Mouse (Mus musculus) cerebellum, adult 11-12 months (tissue): ENCODE results near the gene Gm6408.
"Not testable (repeated sequence)": the region's sequence is repeated elsewhere in the genome, so short reads cannot be mapped to it uniquely, and the experiment has no call there.

Experiments used
- DNase-seq: peaks from one replicate; pipeline ENCODE4 v3.0.0; 2022

Gm6408 gene

DNA sequence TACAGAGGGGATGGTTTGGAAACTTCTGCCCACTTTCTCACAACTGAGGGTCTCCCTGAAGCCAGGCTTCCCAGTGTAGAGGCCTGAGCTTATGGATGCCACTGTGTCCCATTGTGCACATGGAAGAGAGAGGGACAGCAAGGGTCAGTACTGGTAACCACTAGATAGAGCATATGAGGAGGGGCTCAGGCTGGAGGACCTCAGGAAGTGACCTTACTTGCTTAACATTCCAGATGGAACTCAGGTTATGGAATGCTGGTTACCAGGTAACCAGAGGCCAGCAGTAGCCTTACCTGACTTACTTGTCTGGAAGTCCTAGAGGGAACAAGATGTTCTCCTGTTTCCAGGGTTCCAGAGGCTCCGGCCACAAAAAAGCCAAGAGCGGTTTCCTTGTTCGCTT, at the start of gene Gm6408:
Gene Gm6408 (plus strand): TSS at position 301 of the 400 bp plus-strand sequence.
- DNase-seq: not testable (repeated sequence)

- DNase-seq: no peak
Observed at GRCm38 (mm10) chr5:146432476-146432875, 49.3 kb upstream of the Gm6408 start.

DNA sequence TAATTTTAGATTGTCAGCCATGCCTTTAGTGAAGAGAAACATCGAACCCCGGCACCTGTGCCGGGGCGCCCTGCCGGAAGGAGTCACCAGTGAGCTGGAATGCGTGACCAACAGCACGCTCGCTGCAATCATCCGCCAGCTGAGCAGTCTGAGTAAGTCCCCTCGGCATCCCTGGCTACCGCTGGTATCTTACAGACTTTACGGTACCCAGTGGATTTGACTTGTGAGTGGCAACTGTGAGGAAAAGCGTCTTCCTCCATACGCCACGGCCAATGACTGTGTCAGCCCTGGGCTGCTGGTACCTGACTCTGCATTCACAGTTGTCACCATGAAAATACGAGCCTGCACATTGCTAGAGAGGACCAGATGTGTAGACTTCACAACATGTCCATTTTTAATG, 46.4 kb upstream of the Gm6408 start:
- no peak for DNase-seq

GRCm38 (mm10) chr5:146436796-146437195, 45.0 kb upstream of the Gm6408 start:
- no peak for DNase-seq

- DNase-seq: no peak
Observed at GRCm38 (mm10) chr5:146439152-146439781, 42.5 kb upstream of the Gm6408 start.

DNA sequence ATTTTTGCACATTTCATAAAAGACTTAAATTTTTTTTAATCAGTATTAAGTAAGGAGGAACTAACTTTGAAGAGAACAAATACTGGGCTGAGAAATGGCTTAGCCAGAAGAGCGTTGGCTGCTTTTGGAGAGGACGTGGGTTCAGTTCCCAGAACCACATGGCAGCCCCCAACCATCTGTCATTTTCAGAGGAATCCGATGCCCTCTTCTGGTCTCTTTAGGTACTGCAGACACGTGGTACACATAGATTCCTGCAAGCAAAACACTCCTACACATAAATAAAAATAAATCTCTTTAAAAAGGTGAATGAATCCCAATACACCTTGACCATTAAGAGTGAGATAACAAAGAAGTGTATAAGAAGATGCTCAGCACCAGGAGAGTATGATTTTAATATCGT, 41.5 kb upstream of the Gm6408 start:
- no peak for DNase-seq

DNA sequence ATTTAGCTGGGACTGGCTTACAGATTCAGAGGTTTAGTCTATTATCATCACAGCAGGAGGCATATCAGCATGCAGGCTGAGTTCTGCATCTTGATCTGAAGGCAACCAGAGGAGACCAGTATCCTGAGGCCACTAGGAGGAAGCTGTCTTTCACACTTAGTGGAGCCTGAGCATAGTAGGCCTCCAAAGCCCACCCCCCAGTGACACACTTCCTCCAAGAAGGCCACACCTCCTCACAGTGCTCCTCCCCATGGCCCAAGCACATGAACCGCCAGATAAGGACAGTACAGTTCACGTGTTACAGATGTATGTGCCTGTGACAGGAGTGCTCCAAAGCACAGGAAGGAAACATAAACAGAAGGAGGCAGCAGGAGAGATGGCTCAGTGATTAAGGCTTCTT, 39.0 kb upstream of the Gm6408 start:
- DNase-seq: no peak

DNA sequence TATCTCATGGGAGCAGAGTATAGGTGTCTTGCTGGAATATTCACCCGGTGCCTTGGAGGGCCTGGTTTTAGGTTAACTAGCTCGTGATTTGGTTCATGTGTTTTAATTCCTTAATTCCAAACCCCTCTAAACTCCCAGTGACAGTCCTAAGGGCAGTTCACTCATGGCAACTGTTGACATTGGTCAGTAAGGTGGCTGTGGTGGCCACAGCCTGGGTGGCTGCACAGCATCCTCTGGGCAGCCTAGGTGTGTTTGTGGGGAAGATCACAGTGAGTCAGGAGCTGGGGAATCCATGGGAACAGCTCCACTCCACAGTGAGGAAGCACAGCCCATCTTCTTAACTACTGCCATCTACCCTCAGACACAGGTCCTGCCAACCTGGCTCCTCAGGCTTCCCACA, 35.1 kb upstream of the Gm6408 start:
- no peak for DNase-seq

GRCm38 (mm10) chr5:146451592-146452254, 30.0 kb upstream of the Gm6408 start:
- DNase-seq: no peak

DNA sequence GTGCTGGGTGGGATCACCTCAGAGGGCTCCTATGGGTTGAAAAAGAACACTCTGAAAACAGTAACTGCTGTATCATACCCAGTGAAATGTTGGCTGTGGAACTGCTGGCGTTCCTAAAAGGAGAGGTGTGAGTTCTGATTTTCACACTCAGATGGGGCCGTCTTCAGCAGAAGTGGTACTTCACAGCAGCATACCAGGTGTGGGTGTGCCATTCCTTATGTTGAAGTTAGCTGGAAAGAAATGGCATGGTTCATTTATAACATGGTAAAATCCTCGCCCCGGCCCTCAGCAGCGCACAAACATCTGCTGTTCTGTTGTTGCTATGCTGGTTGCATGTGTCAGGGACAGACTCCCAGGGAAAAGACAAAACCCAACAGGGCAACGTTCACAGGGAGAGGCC, 28.2 kb upstream of the Gm6408 start:
- DNase-seq: no peak

DNA sequence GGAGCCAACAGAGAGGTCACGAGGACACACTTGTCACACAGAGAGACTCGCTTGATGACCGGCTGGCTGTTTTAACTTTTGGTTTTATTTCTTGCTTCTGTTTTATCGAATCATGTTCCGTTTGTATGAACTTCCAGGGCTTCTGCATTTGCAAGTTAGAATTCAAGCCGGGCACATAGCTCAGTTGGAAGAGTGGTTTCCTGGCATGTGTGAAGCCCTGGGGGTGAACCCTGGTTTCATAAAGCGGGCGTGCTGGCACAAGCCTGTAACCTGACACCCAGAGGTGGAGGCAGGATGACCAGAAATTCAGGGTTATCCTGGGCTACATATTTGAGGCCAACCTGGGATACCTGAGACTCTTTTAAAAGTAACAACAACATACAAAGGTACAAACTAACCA, 20.2 kb upstream of the Gm6408 start:
- no peak for DNase-seq

- DNase-seq: no peak
Observed at GRCm38 (mm10) chr5:146466663-146467062, 15.1 kb upstream of the Gm6408 start.

DNA sequence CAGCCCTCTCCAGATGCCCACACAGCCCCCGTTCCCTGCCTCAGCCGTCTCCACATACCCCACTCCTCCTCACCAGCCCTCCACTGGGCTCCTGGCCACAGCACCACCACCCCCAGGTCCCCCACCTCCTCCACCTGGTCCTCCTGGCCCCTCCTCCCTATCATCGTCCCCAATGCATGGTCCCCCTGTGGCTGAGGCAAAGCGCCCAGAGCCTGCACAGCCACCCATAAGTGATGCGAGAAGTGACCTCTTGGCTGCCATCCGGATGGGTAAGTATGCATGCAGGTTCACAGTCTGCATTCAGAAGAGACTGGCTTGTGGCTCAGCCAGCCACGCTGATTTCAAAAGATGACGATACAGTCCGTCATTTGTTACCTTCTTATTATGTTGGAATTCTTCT, 13.5 kb upstream of the Gm6408 start:
- no peak for DNase-seq

DNA sequence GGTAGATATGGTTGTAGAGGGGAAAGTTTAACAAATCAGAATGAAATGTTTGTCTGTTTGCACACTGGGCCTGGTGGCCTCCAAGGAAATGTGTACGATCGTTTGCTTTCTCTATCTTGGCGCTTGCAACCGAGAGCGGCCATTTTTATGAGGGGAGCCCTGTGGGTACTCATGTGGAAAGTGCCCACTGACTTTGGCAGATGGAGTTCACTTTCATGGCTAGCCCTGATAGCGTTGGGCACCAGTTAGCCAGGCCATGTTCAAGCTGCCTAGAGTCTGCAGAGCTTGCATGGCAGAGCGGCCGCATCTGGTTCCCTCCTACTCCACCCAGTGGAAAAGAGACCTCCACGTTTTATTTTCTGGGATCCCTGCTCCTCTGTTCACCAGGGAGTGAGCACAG, 10.9 kb upstream of the Gm6408 start:
- no peak for DNase-seq

DNA sequence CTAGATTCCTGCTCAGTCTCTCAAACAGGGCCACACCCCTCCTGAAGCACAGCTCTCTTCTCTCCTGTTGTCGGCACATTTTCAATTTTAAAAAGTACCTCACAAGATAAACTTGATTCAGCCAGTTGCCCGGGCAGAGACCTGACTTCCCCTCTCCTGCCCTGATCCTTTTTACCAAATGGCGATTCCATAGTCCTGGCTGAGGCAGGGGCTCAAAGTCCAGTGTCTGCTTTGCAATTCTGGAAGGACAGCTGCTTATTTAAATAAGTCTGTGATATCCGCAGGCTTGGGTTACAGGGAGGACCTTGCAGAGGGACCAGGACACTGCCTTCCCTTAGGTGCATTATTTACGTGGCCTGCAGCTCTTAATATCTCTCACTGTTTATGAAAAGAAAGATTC, 10.5 kb upstream of the Gm6408 start:
- DNase-seq: no peak

DNA sequence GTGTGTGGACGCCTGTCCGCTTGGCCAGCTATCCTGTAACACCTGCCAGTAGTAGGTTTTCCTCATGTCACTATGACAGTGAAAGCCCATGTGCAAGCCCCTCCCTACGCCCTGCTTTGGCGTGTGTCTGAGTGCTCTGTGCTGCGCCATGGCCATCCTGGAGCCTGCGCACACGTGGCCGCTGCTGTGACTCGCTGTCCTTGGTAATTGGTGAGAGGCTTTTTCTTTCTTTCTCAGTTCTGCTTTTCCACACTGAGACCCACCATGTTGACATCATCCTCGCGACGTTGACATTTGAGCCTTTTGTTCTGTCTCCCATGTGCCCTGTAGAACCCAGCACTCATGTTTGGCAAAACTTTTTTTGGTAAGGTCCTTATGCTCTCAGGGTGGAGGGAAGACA, 9.9 kb upstream of the Gm6408 start:
- DNase-seq: no peak

GRCm38 (mm10) chr5:146479564-146479963, 2.2 kb upstream of the Gm6408 start:
- peak; percentile 42 for DNase-seq

- peak; percentile 14 for DNase-seq
Observed at GRCm38 (mm10) chr5:146488959-146489358, 7.2 kb downstream of the Gm6408 start.

DNA sequence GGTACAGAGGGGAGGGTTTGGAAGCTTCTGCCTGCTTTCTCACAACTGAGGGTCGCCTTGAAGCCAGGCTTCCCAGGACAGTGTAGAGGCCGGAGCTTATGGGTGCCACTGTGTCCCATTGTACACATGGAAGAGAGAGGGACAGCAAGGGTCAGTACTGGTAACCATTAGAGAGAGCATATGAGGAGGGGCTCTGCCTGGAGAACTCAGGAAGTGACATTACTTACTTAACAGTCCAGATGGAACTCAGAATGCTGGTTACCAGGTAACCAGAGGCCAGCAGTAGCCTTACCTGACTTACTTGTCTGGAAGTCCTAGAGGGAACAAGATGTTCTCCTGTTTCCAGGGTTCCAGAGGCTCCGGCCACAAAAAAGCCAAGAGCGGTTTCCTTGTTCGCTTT, 9.3 kb downstream of the Gm6408 start, which contains the start of gene Gm6370:
Gene Gm6370 (plus strand): TSS at position 301 of the 400 bp plus-strand sequence.
- not testable (repeated sequence) for DNase-seq

- not testable (repeated sequence) for DNase-seq
Observed at GRCm38 (mm10) chr5:146502099-146502498, 20.3 kb downstream of the Gm6408 start, which contains the start of gene 4930449I24Rik. Gene 4930449I24Rik (plus strand): TSS chr5:146502399.

GRCm38 (mm10) chr5:146513823-146514222, 32.1 kb downstream of the Gm6408 start, which contains the start of gene Gm3402:
Gene Gm3402 (plus strand): TSS chr5:146514123.
- not testable (repeated sequence) for DNase-seq

DNA sequence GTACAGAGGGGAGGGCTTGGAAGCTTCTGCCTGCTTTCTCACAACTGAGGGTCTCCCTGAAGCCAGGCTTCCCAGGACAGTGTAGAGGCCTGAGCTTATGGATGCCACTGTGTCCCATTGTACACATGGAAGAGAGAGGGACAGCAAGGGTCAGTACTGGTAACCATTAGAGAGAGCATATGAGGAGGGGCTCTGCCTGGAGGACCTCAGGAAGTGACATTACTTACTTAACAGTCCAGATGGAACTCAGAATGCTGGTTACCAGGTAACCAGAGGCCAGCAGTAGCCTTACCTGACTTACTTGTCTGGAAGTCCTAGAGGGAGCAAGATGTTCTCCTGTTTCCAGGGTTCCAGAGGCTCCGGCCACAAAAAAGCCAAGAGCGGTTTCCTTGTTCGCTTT, 43.7 kb downstream of the Gm6408 start, which contains the start of gene Gm3404:
Gene Gm3404 (plus strand): TSS at position 301 of the 400 bp plus-strand sequence.
- DNase-seq: not testable (repeated sequence)
